Mouse (Mus musculus): Measurements from ENCODE around the gene Ythdc1. TPM values are rescaled to one million over a fixed set of nuclear protein-coding genes. Genes with fewer than 3 reads are reported as not detected.
"Not testable (repeated sequence)": the region's sequence is repeated elsewhere in the genome, so short reads cannot be mapped to it uniquely, and the experiment has no call there.

Ythdc1 gene
- polyA plus RNA-seq, 1 experiment from 2014 or later = 37.2 TPM

DNA sequence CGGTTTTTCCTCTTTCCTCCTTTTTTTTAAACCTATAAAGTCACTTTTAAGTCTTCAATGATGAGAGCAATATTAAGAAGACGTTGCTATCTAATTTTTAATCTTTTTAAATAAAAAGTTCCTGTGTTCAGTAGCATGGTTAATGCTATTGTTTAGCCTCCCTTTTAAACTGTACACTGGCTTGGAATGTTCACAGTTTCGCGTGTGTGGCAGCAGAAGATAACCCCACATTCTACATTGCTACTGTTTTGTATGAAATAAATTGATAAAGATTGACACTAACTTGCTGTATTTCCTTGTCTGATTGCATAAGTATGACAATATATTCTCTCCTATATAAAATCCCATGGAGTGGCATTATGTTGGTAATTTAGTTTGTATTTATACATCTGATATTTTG lies 32.4 kb downstream of the Ythdc1 start:
- ATAC-seq (ENCODE audit: insufficient number of reproducible peaks, low FRiP score, low TSS enrichment, low read depth); H3K4me2 ChIP-seq; H3K27ac ChIP-seq; H3K9me3 ChIP-seq; H3K9ac ChIP-seq; H3K4me3 ChIP-seq; H3K27me3 ChIP-seq; H3K4me1 ChIP-seq: not testable (repeated sequence)
- H3K36me3 ChIP-seq = peaks cover 18% of the 10 kb centered on the region
- 91% methylated on average over 4 of the region's 4 CpGs for WGBS

DNA sequence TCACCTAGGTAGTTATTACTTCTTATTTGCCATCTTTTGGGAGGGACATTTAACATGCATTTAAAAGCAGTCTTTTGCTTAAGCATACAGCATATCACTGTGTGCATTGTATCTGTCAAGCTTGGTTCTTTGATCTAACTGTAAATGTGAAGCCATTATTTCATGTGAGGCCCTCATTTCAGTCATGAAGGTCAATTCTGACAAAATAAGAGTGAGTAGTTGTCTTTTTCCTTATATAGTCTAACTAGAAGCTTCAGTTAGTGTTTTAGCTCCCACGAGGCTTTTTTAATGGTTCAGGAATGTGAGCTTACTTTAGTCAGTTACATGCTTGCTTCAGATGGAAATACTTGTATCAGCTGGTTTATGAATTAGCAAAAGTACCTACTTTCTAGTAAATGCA lies 34.1 kb downstream of the Ythdc1 start:
- 62% methylated on average over 1 of the region's 1 CpGs for WGBS
- ATAC-seq (ENCODE audit: insufficient number of reproducible peaks, low FRiP score, low TSS enrichment, low read depth) = no peak
- H3K36me3 ChIP-seq = peaks cover 18% of the 10 kb centered on the region

DNA sequence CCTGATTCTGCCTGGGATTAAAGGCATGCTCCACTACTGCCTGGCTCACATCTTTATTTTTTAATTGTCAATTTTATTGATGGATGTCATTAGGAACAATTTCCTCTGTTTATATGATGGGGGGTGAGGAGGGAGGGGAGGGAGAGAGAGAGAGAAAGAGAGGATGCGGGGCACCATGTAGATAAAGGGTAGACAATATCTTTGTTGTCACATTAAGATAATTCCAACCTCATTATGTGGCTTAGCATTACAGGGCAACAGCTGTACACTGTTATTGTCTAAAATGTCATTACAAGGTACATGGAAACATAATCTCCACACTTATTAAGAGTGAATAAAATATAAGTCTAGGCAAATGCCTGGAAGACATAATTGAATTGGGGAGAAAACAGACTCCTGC lies 35.5 kb downstream of the Ythdc1 start:
- 84% methylated on average over 1 of the region's 1 CpGs for WGBS
- Histone ChIP-seq H3K4me3 (no peak overlapping the region), H3K27ac (no peak overlapping the region), H3K36me3 (peaks cover 16% of the 10 kb centered on the region), H3K9me3 (no peaks in the 10 kb centered on the region), H3K9ac (no peak overlapping the region), H3K4me1 (no peaks in the 10 kb centered on the region), H3K27me3 (no peaks in the 10 kb centered on the region), H3K4me2 (no peak overlapping the region)
- no peak for ATAC-seq (ENCODE audit: insufficient number of reproducible peaks, low FRiP score, low TSS enrichment, low read depth)

More for the DNA sequence above, 34.1 kb downstream of the Ythdc1 start:
- H3K9ac ChIP-seq = no peak overlapping the region
- H3K4me1 ChIP-seq = no peaks in the 10 kb centered on the region
- no peaks in the 10 kb centered on the region for H3K27me3 ChIP-seq
- no peak overlapping the region for H3K27ac ChIP-seq
- H3K4me3 ChIP-seq = no peak overlapping the region
- no peak overlapping the region for H3K4me2 ChIP-seq
- H3K9me3 ChIP-seq = no peaks in the 10 kb centered on the region

DNA sequence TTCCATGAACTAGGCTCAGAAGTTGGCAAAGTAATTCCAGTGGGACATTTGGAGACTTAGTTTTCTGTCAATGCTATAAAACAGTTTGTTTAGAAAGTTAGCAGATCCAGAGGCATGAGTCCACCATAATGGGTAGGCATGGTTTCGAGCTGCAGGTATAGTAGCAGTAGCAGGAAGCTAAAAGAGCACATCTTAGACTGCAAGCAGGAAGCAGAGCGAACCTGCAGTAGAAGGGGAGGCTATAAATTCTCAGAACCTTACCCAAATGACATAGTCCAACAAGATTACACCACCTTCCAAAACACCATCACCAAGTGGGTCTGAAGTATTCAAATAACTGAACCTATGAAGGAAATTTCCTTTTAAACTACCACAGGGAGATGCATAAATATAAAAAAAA lies 36.2 kb downstream of the Ythdc1 start:
- Histone ChIP-seq H3K4me1 (no peaks in the 10 kb centered on the region), H3K27ac (no peak overlapping the region), H3K9me3 (no peaks in the 10 kb centered on the region), H3K9ac (no peak overlapping the region), H3K4me3 (no peak overlapping the region), H3K36me3 (peaks cover 13% of the 10 kb centered on the region), H3K4me2 (no peak overlapping the region), H3K27me3 (no peaks in the 10 kb centered on the region)
- 91% methylated on average over 2 of the region's 2 CpGs for WGBS
- ATAC-seq (ENCODE audit: insufficient number of reproducible peaks, low FRiP score, low TSS enrichment, low read depth) = no peak

DNA sequence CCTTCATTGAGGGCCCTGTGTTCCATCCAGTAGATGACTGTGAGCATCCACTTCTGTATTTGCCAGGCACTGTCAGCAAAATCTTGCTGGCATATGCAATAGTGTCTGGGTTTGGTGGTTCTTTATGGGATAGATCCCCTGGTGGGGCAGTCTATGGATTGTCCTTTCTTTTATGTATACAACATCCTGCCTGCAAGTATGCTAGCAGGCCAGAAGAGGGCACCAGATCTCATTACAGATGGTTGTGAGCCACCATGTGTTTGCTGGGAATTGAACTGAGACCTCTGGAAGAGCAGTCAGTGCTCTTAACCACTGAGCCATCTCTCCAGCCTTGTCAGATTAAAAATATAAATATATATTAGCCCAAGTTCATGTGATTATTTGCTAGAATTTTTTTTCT lies 37.2 kb downstream of the Ythdc1 start:
- H3K27me3 ChIP-seq; H3K4me3 ChIP-seq; H3K4me2 ChIP-seq; ATAC-seq (ENCODE audit: insufficient number of reproducible peaks, low FRiP score, low TSS enrichment, low read depth); H3K4me1 ChIP-seq; H3K27ac ChIP-seq; H3K9ac ChIP-seq; H3K9me3 ChIP-seq; H3K36me3 ChIP-seq: not testable (repeated sequence)

DNA sequence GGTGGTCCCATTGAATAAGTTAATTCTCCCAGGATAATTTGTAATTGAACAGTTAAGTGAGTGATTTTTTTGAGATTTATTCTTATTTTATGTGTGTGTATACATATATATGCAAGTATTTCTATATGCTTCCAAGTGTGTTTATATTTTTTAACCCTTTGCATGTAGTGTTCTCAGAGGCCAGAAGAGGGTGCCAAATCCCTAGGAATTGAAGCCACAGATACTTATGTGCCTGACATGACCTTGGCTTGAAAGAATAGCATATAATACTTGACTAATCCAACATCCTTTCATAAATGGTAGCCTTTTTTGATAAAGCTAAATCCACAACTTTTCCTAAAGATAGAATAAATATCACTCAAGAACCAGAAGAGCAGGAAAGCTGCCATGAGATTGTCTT lies 46.1 kb downstream of the Ythdc1 start:
- no peak for ATAC-seq (ENCODE audit: insufficient number of reproducible peaks, low FRiP score, low TSS enrichment, low read depth)
- Histone ChIP-seq H3K36me3 (no peaks in the 10 kb centered on the region), H3K27ac (no peak overlapping the region), H3K9me3 (no peaks in the 10 kb centered on the region), H3K27me3 (no peaks in the 10 kb centered on the region), H3K4me2 (no peak overlapping the region), H3K4me3 (no peak overlapping the region), H3K4me1 (no peaks in the 10 kb centered on the region), H3K9ac (no peak overlapping the region)

DNA sequence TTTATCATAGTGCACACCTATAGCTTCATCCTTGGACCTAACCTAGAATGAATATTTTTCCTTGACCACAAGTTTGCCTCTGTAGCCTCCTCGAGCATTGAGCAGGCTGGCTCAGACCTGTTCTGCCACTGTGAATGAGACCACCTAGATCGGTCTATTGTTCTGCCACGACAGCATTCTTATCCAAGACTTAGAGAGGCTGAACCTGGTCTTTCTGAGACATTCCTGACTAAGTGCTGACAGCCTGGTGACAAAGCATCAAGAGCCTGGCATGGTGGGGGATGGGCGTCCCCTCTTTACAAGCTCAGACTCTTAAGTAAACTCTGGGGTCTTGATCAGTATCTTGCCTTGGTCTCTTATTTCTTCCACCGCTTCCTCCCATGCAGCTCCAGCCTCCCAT lies 47.6 kb downstream of the Ythdc1 start:
- Histone ChIP-seq H3K4me2 (no peak overlapping the region), H3K36me3 (no peaks in the 10 kb centered on the region), H3K27ac (no peak overlapping the region), H3K27me3 (no peaks in the 10 kb centered on the region), H3K4me3 (no peak overlapping the region), H3K4me1 (no peaks in the 10 kb centered on the region), H3K9ac (no peak overlapping the region), H3K9me3 (no peaks in the 10 kb centered on the region)
- WGBS = 57% methylated on average over 5 of the region's 5 CpGs
- ATAC-seq (ENCODE audit: insufficient number of reproducible peaks, low FRiP score, low TSS enrichment, low read depth) = no peak

DNA sequence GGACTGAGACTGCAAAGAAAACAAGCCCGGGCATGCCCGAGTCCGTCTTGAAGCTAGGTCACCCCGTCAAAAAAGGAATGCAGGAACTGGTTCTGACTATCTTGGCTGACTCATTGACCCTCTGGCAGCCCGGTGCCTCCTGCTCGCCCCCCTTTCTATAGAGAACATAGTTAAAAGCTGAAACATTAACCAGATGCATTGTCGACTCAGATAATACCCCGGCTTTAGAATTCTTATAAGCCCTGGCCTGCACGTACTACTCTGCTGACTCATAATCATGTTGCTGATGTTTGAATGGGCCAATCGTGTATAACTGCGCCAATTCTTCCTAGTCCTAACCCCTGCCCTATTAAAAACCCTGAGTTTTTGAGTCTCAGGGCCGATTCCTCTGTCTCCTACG lies 52.5 kb downstream of the Ythdc1 start:
- not testable (repeated sequence) for H3K27me3 ChIP-seq; ATAC-seq (ENCODE audit: insufficient number of reproducible peaks, low FRiP score, low TSS enrichment, low read depth); H3K27ac ChIP-seq; H3K9me3 ChIP-seq; H3K4me2 ChIP-seq; H3K9ac ChIP-seq; H3K4me1 ChIP-seq; H3K4me3 ChIP-seq; H3K36me3 ChIP-seq
- 78% methylated on average over 13 of the region's 13 CpGs for WGBS

DNA sequence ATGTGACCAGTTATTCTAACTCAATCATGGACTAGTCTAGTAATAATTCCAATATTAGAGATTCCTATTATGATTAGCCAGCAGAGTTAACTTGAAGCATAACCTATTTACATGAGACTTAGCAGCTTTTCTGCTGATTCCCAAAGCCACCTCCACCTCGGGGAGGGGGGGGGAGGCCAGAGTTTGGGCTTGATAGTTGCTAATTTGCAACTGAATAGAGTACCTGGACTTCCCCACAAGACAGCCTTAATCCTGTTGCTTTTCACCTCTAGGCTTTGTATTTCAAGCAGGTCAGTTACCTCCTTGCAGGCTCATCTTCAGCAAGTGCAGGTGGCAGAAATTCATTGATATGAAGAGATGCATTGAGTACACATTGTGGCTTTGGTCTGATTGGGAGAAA lies 53.7 kb downstream of the Ythdc1 start:
- Histone ChIP-seq H3K9me3 (no peaks in the 10 kb centered on the region), H3K4me2 (no peak overlapping the region), H3K36me3 (no peaks in the 10 kb centered on the region), H3K27me3 (no peaks in the 10 kb centered on the region), H3K27ac (no peak overlapping the region), H3K9ac (no peak overlapping the region), H3K4me3 (no peak overlapping the region), H3K4me1 (no peaks in the 10 kb centered on the region)
- 26% methylated on average over 1 of the region's 1 CpGs for whole genome bisulfite sequencing
- ATAC-seq (ENCODE audit: insufficient number of reproducible peaks, low FRiP score, low TSS enrichment, low read depth) = no peak

DNA sequence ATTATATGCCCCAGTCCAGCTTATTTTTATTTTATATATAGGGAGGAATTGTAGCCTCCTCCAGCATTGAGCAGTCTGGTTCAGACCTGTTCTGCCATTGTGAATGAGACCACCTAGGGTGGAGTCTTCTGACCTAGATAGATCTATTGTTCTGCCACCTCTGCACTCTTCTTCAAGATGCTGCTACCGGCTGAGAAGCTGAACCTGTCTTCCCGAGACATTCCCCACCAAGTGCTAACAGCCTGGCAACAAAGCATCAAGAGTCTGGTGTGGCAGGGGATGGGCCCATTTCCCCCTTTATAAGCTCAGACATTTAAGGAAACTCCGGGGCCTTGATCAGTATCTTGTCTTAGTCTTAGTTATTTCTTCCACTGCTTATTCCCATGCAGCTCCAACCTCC lies 54.3 kb downstream of the Ythdc1 start:
- H3K27me3 ChIP-seq = no peaks in the 10 kb centered on the region
- H3K4me1 ChIP-seq = no peaks in the 10 kb centered on the region
- H3K9ac ChIP-seq = no peak overlapping the region
- no peak overlapping the region for H3K4me3 ChIP-seq
- H3K36me3 ChIP-seq = no peaks in the 10 kb centered on the region
- H3K9me3 ChIP-seq = no peaks in the 10 kb centered on the region
- H3K4me2 ChIP-seq = no peak overlapping the region
- no peak overlapping the region for H3K27ac ChIP-seq
- no peak for ATAC-seq (ENCODE audit: insufficient number of reproducible peaks, low FRiP score, low TSS enrichment, low read depth)
- WGBS = 45% methylated on average over 3 of the region's 3 CpGs

DNA sequence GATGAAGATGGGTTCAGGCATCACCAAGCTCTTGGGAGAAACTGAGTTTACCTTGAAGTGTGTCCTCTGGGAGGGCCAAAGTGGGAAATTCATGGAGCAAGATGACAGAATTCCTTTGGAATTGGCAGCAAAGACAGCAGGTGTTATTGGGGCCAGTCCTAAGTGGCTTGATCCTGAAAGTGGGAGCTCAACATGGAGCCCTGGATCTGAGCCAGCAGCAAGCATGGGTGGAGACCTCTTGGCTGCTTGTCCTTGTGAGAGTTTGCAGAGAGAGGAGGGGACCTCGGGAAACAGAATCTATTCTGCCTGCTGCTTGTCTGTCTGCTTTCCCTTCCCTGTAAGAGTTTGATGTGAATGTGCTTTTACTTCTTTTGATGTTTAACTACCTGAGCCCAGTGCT lies 67.9 kb downstream of the Ythdc1 start:
- no peak overlapping the region for H3K9ac ChIP-seq
- WGBS = 47% methylated on average over 1 of the region's 1 CpGs
- H3K4me2 ChIP-seq = no peak overlapping the region
- H3K27me3 ChIP-seq = no peaks in the 10 kb centered on the region
- H3K36me3 ChIP-seq = no peaks in the 10 kb centered on the region
- H3K9me3 ChIP-seq = no peaks in the 10 kb centered on the region
- H3K4me1 ChIP-seq = no peaks in the 10 kb centered on the region
- H3K4me3 ChIP-seq = no peak overlapping the region
- H3K27ac ChIP-seq = no peak overlapping the region
- no peak for ATAC-seq (ENCODE audit: insufficient number of reproducible peaks, low FRiP score, low TSS enrichment, low read depth)

Measured in limb, embryonic 15.5 days (tissue).